Mouse (Mus musculus) neutrophil, adult 5-6 weeks (primary cell): ENCODE results near the gene Gna12. TPM values are rescaled to one million over a fixed set of nuclear protein-coding genes. Genes with fewer than 3 reads are reported as not detected.

ENCODE experiments used
- ATAC-seq: fragments of 151-379, 151-347 bp; 2 replicates; pipeline ENCODE4 v1.8.0; 2017; ENCODE audit warnings: mild to moderate bottlenecking, moderate TSS enrichment; ENCODE audit not compliant: insufficient number of reproducible peaks, poor library complexity, low FRiP score, severe bottlenecking; ENCODE audit errors: extremely low read depth
- total RNA-seq: library from RNA; stranded (forward); fragments of 200-1000 nt; gene quantifications from 2 replicates; pipeline ENCODE4 v1.2.3, GENCODE M21; 2017

Gna12 gene
- total RNA-seq, 1 experiment from 2014 or later, result 9.9 TPM

DNA sequence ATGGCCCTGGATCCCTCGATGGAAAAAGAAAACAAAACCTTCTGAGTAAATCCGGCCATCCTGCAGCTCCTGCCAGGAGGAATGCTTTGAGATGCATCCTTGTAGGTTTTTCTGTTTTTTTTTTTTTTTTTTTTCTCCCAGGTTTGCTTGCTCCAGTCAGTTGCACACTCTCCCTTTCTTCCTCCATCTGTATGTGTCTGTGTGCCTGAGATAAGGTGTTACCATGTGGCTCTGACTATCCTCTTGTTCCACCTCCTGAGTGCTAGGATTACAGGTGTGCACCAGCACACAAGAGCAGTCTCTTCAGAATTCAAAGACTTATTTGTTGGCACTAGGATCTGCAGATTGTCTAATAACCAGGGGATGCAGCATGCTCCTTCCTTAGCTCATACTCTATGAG, 23.3 kb downstream of the Gna12 start:
- no peak for ATAC-seq

DNA sequence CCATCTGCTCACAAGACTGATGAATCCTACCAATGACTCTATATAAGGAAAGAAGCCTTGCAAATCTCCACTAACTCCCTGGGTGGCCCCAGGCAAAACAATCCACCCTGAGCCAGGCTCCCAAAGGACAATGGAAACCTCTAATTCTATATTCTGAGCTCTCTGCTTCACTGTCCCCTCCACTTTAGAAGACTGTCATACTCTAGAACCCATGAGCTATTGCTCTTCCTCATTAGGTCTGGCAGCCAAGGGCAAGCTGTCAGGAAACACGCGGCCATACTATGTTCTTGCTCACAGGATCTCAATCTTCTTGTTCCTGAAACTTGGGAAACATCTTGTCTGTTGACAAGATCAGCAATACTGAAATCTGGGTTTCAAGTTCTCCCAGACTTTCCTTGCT, 24.0 kb downstream of the Gna12 start:
- ATAC-seq, result no peak

DNA sequence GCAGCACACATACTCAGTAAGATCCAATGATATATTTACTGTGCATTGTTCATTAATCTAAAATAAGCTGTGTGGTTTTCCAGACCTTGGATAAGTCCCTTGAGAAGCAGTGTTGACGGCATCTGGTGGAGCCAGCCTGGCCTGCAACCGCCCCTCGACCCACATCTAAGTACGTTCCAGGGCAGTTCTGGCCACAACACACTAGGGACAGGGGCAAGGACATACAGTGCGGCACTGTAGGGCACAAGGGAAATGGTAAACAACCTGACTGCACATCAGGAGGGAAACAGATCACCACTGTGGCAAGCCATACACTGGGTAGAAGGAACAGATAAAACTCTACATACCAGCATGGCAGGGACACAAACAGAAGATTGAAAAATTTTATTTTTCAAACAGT, 28.4 kb downstream of the Gna12 start:
- no peak for ATAC-seq

DNA sequence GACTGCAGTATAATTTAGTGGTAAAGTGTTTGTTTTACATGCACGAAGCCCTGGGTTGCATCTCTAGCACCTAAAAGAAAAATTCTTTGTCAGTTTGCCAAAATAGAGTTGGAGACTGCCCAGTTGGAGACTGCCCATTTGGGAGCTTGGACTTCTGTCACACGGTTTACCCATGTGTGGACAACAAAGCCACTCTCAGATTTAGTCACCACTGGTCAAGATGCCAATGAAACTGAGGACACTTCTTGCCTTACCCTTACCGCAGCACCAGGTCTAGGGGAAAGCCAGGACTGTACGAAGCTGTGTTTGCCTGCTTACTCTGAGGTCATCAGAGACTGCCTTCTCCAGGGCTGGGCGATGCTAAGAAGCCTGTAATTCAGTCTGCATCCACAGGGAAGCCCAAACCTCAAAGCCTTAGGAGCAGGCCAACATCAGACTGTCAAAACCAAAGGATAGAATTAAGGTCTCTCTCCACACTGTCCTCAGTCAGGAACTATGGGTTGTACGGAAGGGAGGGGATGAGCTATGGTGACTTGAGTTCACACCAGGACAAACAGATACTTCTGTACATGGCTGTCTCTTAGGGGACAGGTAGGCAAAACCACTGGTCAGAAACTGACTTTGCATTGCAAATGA, 29.8 kb downstream of the Gna12 start:
- ATAC-seq, result no peak

DNA sequence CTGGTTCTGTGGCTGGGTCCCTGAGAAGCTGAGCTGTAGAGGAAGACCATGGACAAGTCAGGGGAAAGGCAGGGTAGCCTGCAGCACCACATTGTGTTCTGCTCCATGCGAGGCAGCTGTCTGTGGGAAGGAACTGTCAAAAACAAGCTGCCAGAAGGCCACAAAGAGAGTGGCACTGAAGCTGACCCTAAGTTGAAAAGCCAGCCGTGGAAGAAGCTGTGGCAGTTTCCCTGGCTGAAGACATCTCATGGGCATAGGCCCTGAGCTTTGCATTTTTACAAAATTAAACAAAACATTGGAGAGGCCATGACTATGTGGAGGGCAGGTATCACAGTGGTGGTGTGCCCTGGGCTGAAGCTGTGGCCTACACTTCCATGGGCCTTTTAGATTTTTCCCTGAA, 31.0 kb downstream of the Gna12 start:
- no peak for ATAC-seq

DNA sequence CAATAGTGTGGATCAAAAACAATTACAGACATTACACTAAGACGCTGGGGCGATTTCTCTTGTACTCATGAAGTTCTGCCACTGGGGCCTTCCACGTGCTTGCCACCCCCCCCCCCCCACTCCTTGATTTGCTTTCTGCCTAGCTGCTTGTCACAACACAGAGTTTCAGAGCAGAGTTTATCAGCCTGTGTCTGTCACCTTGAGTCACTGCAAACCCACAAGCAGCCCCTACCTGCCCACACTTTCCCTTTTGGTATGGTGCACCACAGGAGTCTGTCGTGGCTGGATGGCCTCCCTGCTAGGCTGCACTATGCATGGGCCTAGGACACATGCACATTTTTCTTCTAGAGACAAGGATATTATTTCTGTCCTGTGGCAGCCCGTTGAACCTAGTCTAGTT, 31.5 kb downstream of the Gna12 start:
- no peak for ATAC-seq

DNA sequence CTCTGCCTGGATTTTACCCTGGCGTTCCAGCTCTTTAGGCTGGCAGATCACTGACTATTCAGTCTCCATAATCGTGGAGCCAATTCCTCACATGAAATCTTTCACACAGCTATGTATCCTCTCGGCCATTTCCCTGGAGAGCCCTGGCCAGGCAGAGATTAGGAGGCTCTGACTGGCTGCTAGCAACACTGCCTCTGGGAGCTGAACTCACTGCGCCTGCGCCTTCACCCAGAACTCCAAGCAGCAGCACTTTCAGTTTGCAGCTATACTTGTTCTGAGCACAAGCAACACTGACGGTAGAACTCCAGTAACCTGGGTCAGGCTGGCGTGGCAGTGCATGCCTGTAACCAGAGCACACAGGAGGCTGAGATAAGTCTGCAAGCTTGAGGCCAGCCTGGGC, 32.1 kb downstream of the Gna12 start:
- no peak for ATAC-seq

DNA sequence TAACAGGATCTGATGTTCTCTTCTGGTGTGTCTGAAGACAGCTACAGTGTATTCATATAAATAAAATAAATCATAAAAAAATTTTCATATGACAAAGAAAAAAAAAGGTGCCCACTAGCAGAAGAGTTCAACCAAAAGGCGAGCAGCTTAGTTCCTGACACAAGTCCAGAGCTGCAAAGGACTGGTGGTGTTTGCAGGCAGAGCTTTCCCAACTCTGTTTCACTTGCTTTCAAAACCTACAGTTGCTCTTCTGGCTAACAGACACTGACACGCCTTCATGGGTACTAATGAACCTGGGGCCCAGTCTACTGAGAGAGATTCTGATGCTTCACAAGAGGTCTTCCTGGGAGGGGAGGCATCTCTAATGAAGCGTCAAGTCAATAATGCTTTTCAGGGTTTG, 34.2 kb downstream of the Gna12 start:
- ATAC-seq, result no peak

DNA sequence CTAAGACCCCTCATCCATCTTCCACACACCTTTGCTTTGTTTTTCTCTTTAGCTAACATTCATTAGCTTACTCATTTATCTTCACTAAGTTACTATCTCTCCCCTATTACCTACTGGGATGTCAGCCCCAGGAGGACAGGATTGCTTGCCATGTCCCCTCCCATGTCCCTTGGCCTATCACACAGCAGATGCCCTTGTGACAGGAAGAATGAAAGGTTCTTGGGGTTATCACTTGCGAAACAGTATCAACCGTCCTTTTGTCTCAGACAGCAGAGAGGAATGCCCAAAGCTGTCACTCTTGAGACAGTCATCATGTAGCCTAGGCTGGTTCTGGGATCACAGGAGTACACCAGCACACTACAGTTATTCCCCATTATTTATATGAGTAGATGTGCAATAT, 35.1 kb downstream of the Gna12 start:
- no peak for ATAC-seq

DNA sequence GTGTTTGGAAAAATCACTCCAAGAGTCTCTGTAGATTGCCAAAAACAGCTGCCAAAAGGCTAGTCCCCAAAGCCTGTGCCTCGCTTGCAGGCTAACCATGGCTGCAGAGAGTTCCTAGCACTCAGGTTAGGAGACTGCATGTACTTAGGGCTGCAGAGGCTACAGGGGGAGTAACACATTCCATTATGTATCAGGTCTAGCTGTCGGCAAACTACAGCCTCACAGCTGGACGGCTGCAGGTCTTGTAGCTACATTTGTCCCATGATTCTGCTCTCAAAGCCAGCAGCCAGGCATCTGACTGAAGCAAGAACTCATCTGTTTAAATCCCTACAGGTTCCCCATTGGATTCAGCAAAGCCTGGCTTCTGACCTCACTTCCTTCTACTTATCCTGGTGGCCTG, 35.5 kb downstream of the Gna12 start:
- ATAC-seq, result no peak

DNA sequence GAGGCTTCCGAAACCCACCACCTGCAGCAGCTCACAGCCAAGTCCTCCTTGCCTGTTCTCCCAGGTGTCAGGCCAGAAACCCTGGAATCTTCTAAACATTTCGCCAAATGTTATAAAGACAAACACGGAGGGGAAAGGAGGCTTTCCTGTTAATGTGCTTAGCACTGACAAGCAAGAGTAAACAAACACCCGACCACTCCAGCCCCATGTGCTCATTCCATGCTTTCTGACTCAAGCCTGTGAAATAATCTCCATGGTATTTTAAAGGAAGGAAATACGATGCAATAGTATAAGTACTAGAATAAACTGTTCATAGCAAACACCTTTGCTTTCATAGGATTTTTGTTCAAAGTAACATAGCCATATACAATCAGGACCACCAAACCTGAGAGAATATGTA, 38.0 kb downstream of the Gna12 start:
- ATAC-seq, result no peak

DNA sequence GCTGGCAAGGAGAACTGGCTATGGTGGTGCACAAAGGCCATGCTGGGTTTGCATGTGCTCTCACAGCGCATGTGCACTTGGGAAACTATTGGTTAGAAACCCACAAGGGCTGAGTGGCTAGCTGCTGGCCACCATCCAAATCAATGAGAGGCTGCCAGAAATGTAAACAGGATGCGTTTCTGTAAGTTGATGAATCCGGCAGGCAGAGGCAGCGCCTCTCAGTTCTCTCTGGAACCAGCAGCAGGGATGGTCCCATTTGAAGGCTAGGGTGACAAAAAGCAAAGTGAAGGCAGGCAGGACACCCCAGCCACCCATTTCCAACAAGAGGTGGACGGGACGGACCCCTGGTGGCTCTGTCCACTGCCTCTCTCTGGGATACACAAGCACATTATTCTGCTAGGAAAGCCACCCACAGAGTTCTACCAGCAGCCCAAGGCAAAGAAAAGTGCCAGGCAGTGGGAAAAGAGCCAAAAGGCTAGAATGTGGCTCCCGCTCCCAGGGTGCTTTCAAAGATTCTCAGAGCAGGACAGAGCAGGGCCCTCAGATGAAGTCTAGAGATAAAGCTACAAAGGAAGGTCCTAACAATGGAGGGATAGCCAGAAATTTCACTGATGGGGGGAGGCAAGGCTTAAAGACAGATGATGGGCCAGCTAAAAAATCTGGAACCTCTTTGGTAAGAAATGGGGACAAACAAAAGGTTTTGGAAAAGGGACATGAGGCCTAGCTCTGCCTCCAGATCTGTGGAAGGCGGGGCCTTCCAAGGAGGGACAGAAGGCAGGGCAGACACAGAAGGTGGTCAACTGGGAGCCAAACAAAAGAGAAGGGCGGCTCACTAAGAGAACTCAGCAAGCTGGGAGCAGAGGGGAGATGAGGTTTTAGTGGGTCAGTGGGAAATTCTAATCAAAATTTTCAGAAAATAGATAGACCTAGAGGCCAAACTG, 39.0 kb downstream of the Gna12 start:
- ATAC-seq, result no peak

DNA sequence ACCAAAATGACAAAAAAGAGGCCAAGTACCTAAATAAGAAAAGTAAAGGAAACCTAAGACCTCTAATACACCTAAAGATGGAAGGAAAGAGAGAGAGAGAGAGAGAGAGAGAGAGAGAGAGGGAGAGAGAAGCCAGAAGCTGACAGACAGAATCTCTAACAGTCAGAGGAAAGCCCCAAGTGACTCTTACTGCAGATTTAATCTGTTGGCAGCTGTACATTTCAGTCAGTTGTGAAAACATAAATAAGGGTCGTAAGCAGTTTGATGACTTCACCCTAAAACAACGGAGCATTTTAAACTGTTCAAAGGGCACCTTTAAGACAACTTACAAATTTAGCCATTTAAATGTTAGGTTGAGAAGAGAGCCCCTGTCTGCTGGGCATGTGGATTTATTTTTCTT, 39.8 kb downstream of the Gna12 start:
- no peak for ATAC-seq

DNA sequence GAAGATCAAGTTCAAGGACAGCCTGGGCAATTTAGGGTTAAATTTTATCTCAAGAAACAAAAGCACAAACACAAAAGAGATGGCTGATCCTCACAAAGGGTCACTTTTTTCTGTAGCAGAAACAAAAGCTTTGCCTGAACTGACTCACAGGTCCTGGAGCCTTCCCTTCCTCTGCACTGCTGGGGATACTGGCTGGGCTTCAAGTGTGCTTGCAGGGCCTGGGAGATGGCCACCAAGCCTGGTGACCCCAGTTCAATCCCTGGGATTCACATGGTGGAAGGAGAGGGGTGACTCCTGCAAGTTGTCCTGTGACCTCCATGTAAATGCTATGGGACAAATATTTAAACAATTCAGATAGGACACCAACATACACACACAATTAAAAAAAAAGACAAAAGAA, 40.7 kb downstream of the Gna12 start:
- no peak for ATAC-seq

DNA sequence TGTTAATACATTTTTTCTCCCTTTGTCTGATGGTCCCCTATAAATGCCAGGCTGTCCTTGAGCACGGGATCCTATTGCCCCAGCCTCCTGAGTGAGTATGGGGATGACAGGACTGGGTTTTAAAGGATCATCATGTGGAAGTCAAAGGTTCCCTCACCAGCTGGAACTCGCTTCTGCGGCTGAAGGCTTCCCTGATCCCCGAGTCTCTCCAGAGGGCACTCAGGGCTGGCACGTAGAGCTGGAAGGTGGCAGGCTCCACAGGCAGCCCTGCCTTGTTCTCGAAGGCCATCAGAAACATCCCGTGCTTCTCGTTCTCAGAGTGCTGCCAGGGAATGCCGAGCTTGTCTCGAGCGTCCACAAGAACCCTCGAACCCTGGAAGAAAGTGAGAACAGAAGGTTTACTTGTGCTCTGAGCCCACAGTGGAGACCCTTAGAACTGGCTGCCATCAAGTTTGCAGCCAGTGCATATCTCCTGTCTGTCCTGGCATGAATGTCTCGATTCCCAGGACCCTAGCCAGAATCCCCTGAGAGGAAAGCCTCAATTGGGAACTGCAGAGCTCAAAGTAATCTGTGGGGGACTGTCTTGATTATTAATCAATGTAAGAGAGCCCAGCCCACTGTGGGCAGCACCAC, 44.9 kb downstream of the Gna12 start:
- ATAC-seq, result no peak

DNA sequence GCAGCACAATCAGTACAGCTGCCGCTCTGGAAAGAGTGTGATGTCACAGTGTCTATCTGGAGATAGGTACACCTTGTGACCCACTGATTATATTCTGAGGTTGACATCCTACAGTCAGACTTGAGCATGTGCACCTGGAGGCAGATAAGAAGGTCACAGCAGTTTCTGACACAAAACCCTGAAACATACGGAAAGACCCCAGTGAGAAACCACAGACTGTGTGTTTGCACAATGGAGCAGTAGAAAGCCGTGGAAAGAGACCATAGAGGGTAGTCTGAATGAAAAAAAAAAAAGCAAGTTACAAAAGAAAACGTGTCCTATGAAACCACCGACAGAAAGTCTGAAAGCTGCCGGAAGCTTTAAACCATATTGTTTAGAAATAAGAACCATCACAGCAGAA, 45.9 kb downstream of the Gna12 start:
- ATAC-seq, result no peak

DNA sequence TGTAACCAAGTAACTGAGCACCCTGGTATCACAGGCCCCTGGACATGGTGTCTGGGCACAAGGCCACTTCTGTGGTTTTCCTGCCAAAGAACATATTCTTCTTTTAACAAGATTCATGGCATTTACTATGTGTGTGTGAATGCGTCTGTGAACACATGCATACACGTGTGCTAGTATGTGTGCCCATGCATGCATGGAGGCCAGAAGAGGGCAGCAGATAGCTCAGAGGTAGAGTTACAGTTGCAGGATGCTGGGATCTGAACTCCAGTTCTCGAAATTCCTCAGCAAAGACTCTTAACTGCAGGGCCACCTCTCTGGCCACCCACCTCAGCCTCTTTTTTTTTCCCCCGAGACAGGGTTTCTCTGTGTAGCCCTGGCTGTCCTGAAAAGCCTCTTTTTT, 46.7 kb downstream of the Gna12 start:
- no peak for ATAC-seq

DNA sequence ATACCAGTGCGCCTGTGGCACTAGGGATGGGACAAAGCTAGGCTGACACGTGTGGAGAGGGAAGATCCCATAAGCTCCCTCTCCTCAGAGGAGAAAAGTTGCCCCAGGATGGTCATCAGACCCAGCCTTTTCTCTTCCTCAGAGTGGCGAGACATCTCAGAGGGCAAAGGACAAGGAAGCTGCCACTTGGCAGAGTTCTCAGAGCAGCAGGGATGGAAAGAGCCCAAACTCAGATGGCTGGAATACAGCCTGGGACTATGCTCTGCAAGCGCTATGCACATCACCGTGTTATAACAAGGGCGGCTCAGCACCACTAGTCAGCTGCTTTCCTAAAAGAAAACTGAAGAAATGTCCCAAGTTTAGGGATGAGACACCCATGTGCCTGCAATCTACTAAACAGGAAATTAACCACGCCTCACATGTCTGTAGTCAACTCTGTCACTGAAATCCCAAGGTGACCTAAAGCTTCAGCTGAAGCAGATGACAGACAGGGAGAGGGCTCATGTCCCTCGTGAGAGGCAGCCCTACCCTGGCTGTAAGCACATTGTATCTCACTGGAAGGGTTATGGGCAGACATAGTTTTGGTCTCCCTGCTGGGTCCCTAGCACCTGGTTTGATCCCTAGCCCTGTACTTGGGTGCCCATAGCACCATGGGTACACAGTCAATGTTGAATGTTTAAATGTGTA, 48.2 kb downstream of the Gna12 start:
- ATAC-seq, result no peak

DNA sequence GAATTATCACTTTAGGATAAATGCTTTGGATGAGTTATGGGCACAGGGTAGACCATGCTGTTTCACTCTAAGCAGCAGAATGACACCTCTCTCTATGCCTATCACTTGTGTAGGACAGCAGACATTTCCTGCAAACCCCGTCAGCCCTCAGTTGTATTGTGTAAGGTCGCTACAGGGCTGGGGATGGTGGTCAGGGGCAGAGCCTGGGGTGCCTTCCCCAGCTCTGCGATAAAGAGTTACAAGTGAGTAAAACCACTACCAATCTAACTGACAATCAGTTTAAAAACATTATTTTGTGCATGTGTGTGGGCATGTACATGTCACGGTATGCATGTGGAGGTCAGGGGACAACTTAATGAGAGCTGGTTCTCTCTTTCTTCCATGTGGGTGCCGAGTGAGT, 49.1 kb downstream of the Gna12 start:
- ATAC-seq, result no peak

DNA sequence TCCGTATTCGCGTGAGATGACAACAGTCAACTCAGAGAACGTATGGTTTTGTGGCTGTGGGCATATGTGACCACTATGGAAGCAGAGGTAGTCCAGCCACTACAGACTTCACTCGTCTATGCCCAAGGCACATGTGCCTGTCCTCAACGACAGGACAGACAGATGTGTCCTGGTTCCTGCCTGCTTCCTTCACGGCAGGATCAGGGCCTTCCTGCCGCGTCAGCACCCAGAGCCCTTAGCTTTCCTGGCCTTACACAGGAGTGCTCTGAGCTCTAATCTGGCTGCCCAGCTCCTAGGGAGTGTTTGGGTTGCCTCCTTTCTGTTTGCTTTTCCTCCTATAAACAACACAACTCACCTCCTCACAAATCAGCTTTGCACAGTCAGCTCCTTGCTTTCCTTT, 53.3 kb downstream of the Gna12 start:
- no peak for ATAC-seq
